Comparison of ENCODE assay signal across 8 mouse cellular contexts in genomic region chr7:61837240-61837639, GRCm38 (mm10).
A peak's percentile ranks its signal among the peaks of the same experiment; 100 is the strongest.
DNase-seq lines count a peak whose midpoint lies in the region; ATAC-seq lines count a peak whose summit lies in the region.

No protein-coding gene starts in this region.

- H3K4me3 ChIP-seq in hindbrain, embryonic 11.5 days (ENCODE audit: low read depth, low read length) = no peak overlapping the region
- no peak overlapping the region for H3K4me3 ChIP-seq in hindbrain, embryonic 10.5 days

- H3K4me1 ChIP-seq in hindbrain, embryonic 11.5 days (replicated peaks; ENCODE audit: control insufficient read depth, insufficient read depth, low read length) = no peaks in the 10 kb centered on the region
- no peaks in the 10 kb centered on the region for H3K4me1 ChIP-seq in hindbrain, embryonic 10.5 days (replicated peaks)

- 0 out of 2 replicates have a peak overlapping the region, but pooled peaks have one; percentile 45 for H3K27ac ChIP-seq in hindbrain, embryonic 11.5 days (ENCODE audit: low read depth, low read length)
- no peak overlapping the region for H3K27ac ChIP-seq in hindbrain, embryonic 10.5 days

- intact Hi-C loops in left cerebral cortex, postnatal 4 days (cut with DNase I) = no loop called here
- intact Hi-C loops in heart, postnatal 25 days (cut with DNase I) = no loop called here

- H3K4me2 ChIP-seq in hindbrain, embryonic 11.5 days (replicated peaks; ENCODE audit: low read depth, low read length) = no peak overlapping the region

- H3K9me3 ChIP-seq in hindbrain, embryonic 11.5 days (ENCODE audit: control insufficient read depth, low read length) = no peaks in the 10 kb centered on the region
- peaks cover 4% of the 10 kb centered on the region; the same call in 1 of the 2 replicates for H3K9me3 ChIP-seq in hindbrain, embryonic 10.5 days

- peak; percentile 30 for DNase-seq in hindbrain, embryonic 11.5 days (ENCODE audit: low spot score)
- no peak for DNase-seq in hindbrain, embryonic 10.5 days (ENCODE audit: low spot score)
- DNase-seq in cerebellum, adult 8-10 months = peak; percentile 13
- DNase-seq in frontal cortex, postnatal 36 days (ENCODE audit: low spot score in 2 of 2) = peak; percentile 42 to 75
- DNase-seq in left cerebral cortex, postnatal 4 days = peak; percentile 5
- DNase-seq in heart, postnatal 25 days (ENCODE audit: low spot score) = no peak
- no peak for DNase-seq in heart, postnatal 4 days
- no peak for DNase-seq in B cell, adult 2 months

- ATAC-seq in hindbrain, embryonic 11.5 days (ENCODE audit: low FRiP score) = peak; percentile 97

- no peaks in the 10 kb centered on the region for H3K27me3 ChIP-seq in hindbrain, embryonic 11.5 days (ENCODE audit: control insufficient read depth, insufficient read depth, low read length)
- H3K27me3 ChIP-seq in hindbrain, embryonic 10.5 days (ENCODE audit: insufficient read depth, poor library complexity, severe bottlenecking) = no peaks in the 10 kb centered on the region

- H3K9ac ChIP-seq in hindbrain, embryonic 11.5 days (ENCODE audit: low read depth, low read length) = no peak overlapping the region

- H3K36me3 ChIP-seq in hindbrain, embryonic 11.5 days (ENCODE audit: control insufficient read depth, insufficient read depth, low read length) = no peaks in the 10 kb centered on the region
- H3K36me3 ChIP-seq in hindbrain, embryonic 10.5 days = no peaks in the 10 kb centered on the region

Comparison
In these comparisons a context has a peak if more than half of its experiments do, and no peak if none do; other contexts are left out.
1. DNase-seq: peak in hindbrain, embryonic 11.5 days (single experiment), cerebellum, adult 8-10 months (single experiment), frontal cortex, postnatal 36 days (2 of 2) and left cerebral cortex, postnatal 4 days (single experiment); none in hindbrain, embryonic 10.5 days (single experiment), heart, postnatal 25 days (single experiment), heart, postnatal 4 days (single experiment) and B cell, adult 2 months (0 of 2).